Comparison of ENCODE assay signal across 11 mouse cellular contexts in genomic region chr2:11391725-11392124, GRCm38 (mm10).
DNase-seq lines count a peak whose midpoint lies in the region; ATAC-seq lines count a peak whose summit lies in the region.
"Had no signal": no experiment of that assay in that cellular context is flagged by ENCODE, and none has a peak within 500 bp of the region (broad histone marks: within the 10 kb centered on the region; RNA-seq: fewer than 3 reads in every experiment).

No protein-coding gene starts in this region.

- H3K27me3 ChIP-seq in hindbrain, embryonic 16.5 days (replicated peaks; ENCODE audit: control insufficient read depth, insufficient read depth, low read length), result no peaks in the 10 kb centered on the region
- no peaks in the 10 kb centered on the region for H3K27me3 ChIP-seq in midbrain, embryonic 15.5 days (replicated peaks)
- no peaks in the 10 kb centered on the region for H3K27me3 ChIP-seq in kidney, embryonic 16.5 days (ENCODE audit: insufficient read depth, low read length)
- H3K27me3 ChIP-seq: Patski had no signal

- H3K4me1 ChIP-seq in hindbrain, embryonic 16.5 days (ENCODE audit: control insufficient read depth, insufficient read depth, low read depth, low read length), result peaks cover 3% of the 10 kb centered on the region; the same call in 1 of the 2 replicates
- peaks cover 5% of the 10 kb centered on the region; the same call in 1 of the 2 replicates for H3K4me1 ChIP-seq in midbrain, embryonic 15.5 days
- H3K4me1 ChIP-seq in kidney, embryonic 16.5 days (ENCODE audit: insufficient read depth, low read length), result no peaks in the 10 kb centered on the region

- no peak overlapping the region for H3K4me3 ChIP-seq in hindbrain, embryonic 16.5 days (ENCODE audit: low read length)
- no peak overlapping the region for H3K4me3 ChIP-seq in midbrain, embryonic 15.5 days
- no peak overlapping the region for H3K4me3 ChIP-seq in kidney, embryonic 16.5 days (ENCODE audit: low read length)

- peak; percentile 11 for DNase-seq in cerebellum, adult 9-10 months
- no peak for DNase-seq in cerebellum, postnatal 36 days
- DNase-seq in fibroblast of lung, adult 2 months (ENCODE audit: low read depth), result peak; percentile 40
- DNase-seq in c-Kit-positive CD71-positive TER-119-positive erythroid progenitor cells, embryonic 14.5 days (ENCODE audit: low spot score), result no peak
- no peak for DNase-seq in lung, adult 18-20 months
- DNase-seq: kidney, postnatal 25 days had no signal

- ATAC-seq in hindbrain, embryonic 16.5 days, result peak; percentile 95
- peak; percentile 76 for ATAC-seq in midbrain, embryonic 15.5 days (replicated peaks)
- no peak for ATAC-seq in kidney, embryonic 16.5 days (ENCODE audit: low FRiP score, low TSS enrichment)
- ATAC-seq: Patski had no signal

- 16% methylated on average over 6 of the region's 6 CpGs for WGBS in hindbrain, embryonic 16.5 days
- WGBS in midbrain, embryonic 15.5 days, result 6% methylated on average over 6 of the region's 6 CpGs
- WGBS in kidney, embryonic 16.5 days, result 52% methylated on average over 6 of the region's 6 CpGs

- H3K36me3 ChIP-seq in hindbrain, embryonic 16.5 days (ENCODE audit: control insufficient read depth, insufficient read depth, low read length), result no peaks in the 10 kb centered on the region
- H3K36me3 ChIP-seq in midbrain, embryonic 15.5 days (replicated peaks), result no peaks in the 10 kb centered on the region
- H3K36me3 ChIP-seq in kidney, embryonic 16.5 days (ENCODE audit: insufficient read depth, low read length), result no peaks in the 10 kb centered on the region

- peak overlapping the region; percentile 67; the same call in 1 of the 2 replicates for H3K27ac ChIP-seq in hindbrain, embryonic 16.5 days (ENCODE audit: low read depth, low read length)
- H3K27ac ChIP-seq in midbrain, embryonic 15.5 days, result 0 out of 2 replicates have a peak overlapping the region, but pooled peaks have one; percentile 38
- H3K27ac ChIP-seq in kidney, embryonic 16.5 days (ENCODE audit: low read length), result no peak overlapping the region
- H3K27ac ChIP-seq: macrophage had no signal

- H3K9ac ChIP-seq in hindbrain, embryonic 16.5 days (ENCODE audit: low read depth, low read length), result no peak overlapping the region
- H3K9ac ChIP-seq in midbrain, embryonic 15.5 days, result no peak overlapping the region
- no peak overlapping the region for H3K9ac ChIP-seq in kidney, embryonic 16.5 days (replicated peaks; ENCODE audit: low read length)

- no peaks in the 10 kb centered on the region for H3K9me3 ChIP-seq in hindbrain, embryonic 16.5 days (ENCODE audit: control insufficient read depth, low read length)
- H3K9me3 ChIP-seq in midbrain, embryonic 15.5 days, result no peaks in the 10 kb centered on the region
- no peaks in the 10 kb centered on the region for H3K9me3 ChIP-seq in kidney, embryonic 16.5 days (ENCODE audit: low read length)

- H3K4me2 ChIP-seq in hindbrain, embryonic 16.5 days (ENCODE audit: low read length), result no peak overlapping the region
- no peak overlapping the region for H3K4me2 ChIP-seq in midbrain, embryonic 15.5 days
- H3K4me2 ChIP-seq in kidney, embryonic 16.5 days (replicated peaks; ENCODE audit: low read depth, low read length), result no peak overlapping the region

Comparison
In these comparisons a context has a peak if more than half of its experiments do, and no peak if none do; other contexts are left out.
1. DNase-seq: peak in cerebellum, adult 9-10 months (single experiment) and fibroblast of lung, adult 2 months (single experiment); none in cerebellum, postnatal 36 days (0 of 2), c-Kit-positive CD71-positive TER-119-positive erythroid progenitor cells, embryonic 14.5 days (single experiment) and lung, adult 18-20 months (0 of 2).